Mouse (Mus musculus) kidney, embryonic 15.5 days (tissue): ENCODE measurements at regions not wholly inside any gene's neighbourhood (a gene's known extent, or its start where the extent isn't known, plus 50 kb on each side); places are given as distances from the start of the nearest gene placed in this dataset.
A peak's percentile ranks its signal among the peaks of the same experiment; 100 is the strongest.

Source experiments
- ATAC-seq: fragments of 200-750 bp; cut with Nextera tagmentation; replicated peaks from 2 replicates; pipeline ENCODE4 v1.8.0; 2017; ENCODE audit warnings: moderate TSS enrichment; ENCODE audit not compliant: low FRiP score
- H3K27ac ChIP-seq: fragments of 300-500 bp; sonication (generic); 2 replicates; pipeline ENCODE4 v1.5.1; 2015; ENCODE audit warnings: mild to moderate bottlenecking, inconsistent platforms
- H3K27me3 ChIP-seq: fragments of 300-500 bp; sonication (generic); 2 replicates; pipeline ENCODE4 v1.6.1; 2015; ENCODE audit warnings: inconsistent platforms
- H3K36me3 ChIP-seq: fragments of 300-500 bp; sonication (generic); 2 replicates; pipeline ENCODE4 v1.6.1; 2015; ENCODE audit warnings: inconsistent platforms
- H3K4me1 ChIP-seq: fragments of 300-500 bp; sonication (generic); 2 replicates; pipeline ENCODE4 v1.6.1; 2015; ENCODE audit warnings: inconsistent platforms
- H3K4me2 ChIP-seq: fragments of 300-500 bp; sonication (generic); 2 replicates; pipeline ENCODE4 v1.6.1; 2015; ENCODE audit warnings: moderate library complexity, mild to moderate bottlenecking, inconsistent platforms
- H3K4me3 ChIP-seq: fragments of 300-500 bp; sonication (generic); replicated peaks from 2 replicates; pipeline ENCODE4 v1.5.1; 2015; ENCODE audit warnings: mild to moderate bottlenecking, inconsistent platforms
- H3K9ac ChIP-seq: fragments of 300-500 bp; sonication (generic); 2 replicates; pipeline ENCODE4 v1.6.1; 2015; ENCODE audit warnings: mild to moderate bottlenecking, inconsistent platforms
- H3K9me3 ChIP-seq: fragments of 300-500 bp; sonication (generic); replicated peaks from 2 replicates; pipeline ENCODE4 v1.6.1; 2016; ENCODE audit warnings: inconsistent platforms
- WGBS: fragments of 180-500 bp; shearing (Covaris S2); methylation state at CpG from one replicate; pipeline ENCODE4 v1.1.7; 2015; ENCODE audit warnings: mixed read lengths; 5-methylcytosine and 5-hydroxymethylcytosine counted together

DNA sequence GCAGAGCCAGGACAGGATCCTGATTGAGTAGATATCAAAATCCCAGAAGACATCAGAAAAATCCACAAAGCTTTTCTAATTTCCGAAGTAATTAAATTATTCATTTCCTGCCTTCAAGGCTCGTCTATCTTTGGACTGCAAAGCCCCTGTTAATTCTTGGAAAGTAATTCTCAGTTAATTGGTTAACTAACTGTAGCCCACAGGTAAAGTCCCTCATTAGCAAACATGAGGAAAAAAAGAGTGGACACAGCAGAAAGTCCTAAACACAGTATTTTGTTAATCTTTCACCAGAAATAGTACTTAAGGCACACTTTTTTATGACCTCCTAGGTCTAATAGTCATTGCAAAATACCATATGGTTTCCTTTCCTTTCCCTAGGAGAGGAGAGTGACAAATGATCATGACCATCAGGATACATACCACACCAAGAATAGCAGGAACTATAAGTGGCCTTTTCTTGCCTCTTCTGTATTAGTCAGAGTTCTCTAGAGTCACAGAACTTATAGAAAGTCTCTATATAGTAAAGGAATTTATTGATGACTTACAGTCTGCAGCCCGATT, 248.8 kb upstream of the Prkd1 start:
- no peak overlapping the region for H3K27ac ChIP-seq
- H3K4me1 ChIP-seq, result 0 out of 2 replicates have a peak, but pooled peaks cover 5% of the 10 kb centered on the region
- no peak overlapping the region for H3K4me3 ChIP-seq
- H3K9ac ChIP-seq, result no peak overlapping the region
- ATAC-seq, result peak; percentile 63; the same call in 1 of the 2 replicates
- WGBS, result 62% methylated on average over 3 of the region's 3 CpGs
- no peaks in the 10 kb centered on the region for H3K9me3 ChIP-seq
- H3K27me3 ChIP-seq, result no peaks in the 10 kb centered on the region
- H3K4me2 ChIP-seq, result no peak overlapping the region
- H3K36me3 ChIP-seq, result no peaks in the 10 kb centered on the region

DNA sequence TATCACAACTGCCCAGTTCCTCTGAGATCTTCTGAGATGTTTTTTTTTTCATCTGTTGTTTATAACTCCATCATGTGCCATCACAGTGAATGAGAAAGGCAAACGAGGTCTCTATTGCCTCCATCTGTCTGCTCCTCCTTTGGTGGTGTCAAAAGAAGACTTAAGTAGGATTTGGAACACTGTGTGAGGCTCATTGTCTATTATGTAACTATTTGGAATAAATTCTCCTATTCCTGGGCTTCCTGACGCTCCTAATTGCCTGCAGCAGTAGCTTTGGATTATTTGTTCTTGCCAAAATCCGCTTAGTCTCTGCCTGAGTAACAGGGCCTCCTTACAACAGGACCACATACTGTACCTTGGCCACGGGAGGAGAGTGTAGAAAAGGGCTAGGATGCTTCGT, 244.7 kb upstream of the Prkd1 start:
- 64% methylated on average over 5 of the region's 5 CpGs for WGBS
- no peak overlapping the region for H3K27ac ChIP-seq
- H3K27me3 ChIP-seq, result no peaks in the 10 kb centered on the region
- H3K9ac ChIP-seq, result no peak overlapping the region
- no peaks in the 10 kb centered on the region for H3K36me3 ChIP-seq
- no peak overlapping the region for H3K4me2 ChIP-seq
- ATAC-seq, result no peak
- H3K4me3 ChIP-seq, result no peak overlapping the region
- no peaks in the 10 kb centered on the region for H3K4me1 ChIP-seq
- H3K9me3 ChIP-seq, result no peaks in the 10 kb centered on the region

- no peak overlapping the region for H3K4me3 ChIP-seq
- H3K9me3 ChIP-seq, result no peaks in the 10 kb centered on the region
- H3K27ac ChIP-seq, result no peak overlapping the region
- H3K4me2 ChIP-seq, result no peak overlapping the region
- ATAC-seq, result no peak
- no peak overlapping the region for H3K9ac ChIP-seq
- H3K4me1 ChIP-seq, result no peaks in the 10 kb centered on the region
- H3K36me3 ChIP-seq, result no peaks in the 10 kb centered on the region
- H3K27me3 ChIP-seq, result no peaks in the 10 kb centered on the region
Measured at GRCm38 (mm10) chr12:50875796-50876195, 226.9 kb upstream of the Prkd1 start.

GRCm38 (mm10) chr12:50874024-50874398, 225.1 kb upstream of the Prkd1 start:
- Histone ChIP-seq H3K4me2 (no peak overlapping the region), H3K4me1 (no peaks in the 10 kb centered on the region), H3K36me3 (no peaks in the 10 kb centered on the region), H3K9ac (no peak overlapping the region), H3K4me3 (no peak overlapping the region), H3K27ac (no peak overlapping the region), H3K27me3 (no peaks in the 10 kb centered on the region), H3K9me3 (no peaks in the 10 kb centered on the region)
- 89% methylated on average over 4 of the region's 4 CpGs for WGBS
- ATAC-seq, result no peak

- Histone ChIP-seq H3K9me3 (no peaks in the 10 kb centered on the region), H3K4me1 (no peaks in the 10 kb centered on the region), H3K4me2 (no peak overlapping the region), H3K27me3 (no peaks in the 10 kb centered on the region), H3K4me3 (no peak overlapping the region), H3K9ac (no peak overlapping the region), H3K27ac (no peak overlapping the region), H3K36me3 (no peaks in the 10 kb centered on the region)
- ATAC-seq, result no peak
- WGBS, result 86% methylated on average over 11 of the region's 11 CpGs
Measured at GRCm38 (mm10) chr12:50873390-50874023, 224.6 kb upstream of the Prkd1 start.

DNA sequence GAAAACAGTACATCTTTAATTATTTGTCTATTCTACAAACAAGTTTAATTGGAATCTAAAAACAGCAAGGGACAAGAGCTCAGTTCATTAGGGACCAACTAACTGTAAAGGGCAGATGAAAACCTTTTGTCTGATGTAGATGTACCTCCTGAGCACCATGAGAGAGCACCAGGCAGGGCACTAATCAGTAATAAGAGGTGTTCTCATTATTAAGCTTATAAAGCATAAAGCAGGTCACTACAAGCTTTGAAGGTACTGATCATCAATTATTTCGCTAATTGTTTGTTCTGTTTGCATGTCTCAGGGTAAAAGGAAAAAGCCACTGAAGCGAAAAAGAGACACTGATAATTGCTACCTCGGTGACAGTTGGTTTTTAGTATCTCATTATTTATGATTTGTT, 202.7 kb upstream of the Prkd1 start:
- no peak overlapping the region for H3K4me3 ChIP-seq
- H3K27me3 ChIP-seq, result no peaks in the 10 kb centered on the region
- 73% methylated on average over 3 of the region's 3 CpGs for WGBS
- no peak overlapping the region for H3K9ac ChIP-seq
- H3K4me1 ChIP-seq, result no peaks in the 10 kb centered on the region
- no peaks in the 10 kb centered on the region for H3K36me3 ChIP-seq
- no peak overlapping the region for H3K4me2 ChIP-seq
- no peak overlapping the region for H3K27ac ChIP-seq
- ATAC-seq, result no peak
- H3K9me3 ChIP-seq, result no peaks in the 10 kb centered on the region

DNA sequence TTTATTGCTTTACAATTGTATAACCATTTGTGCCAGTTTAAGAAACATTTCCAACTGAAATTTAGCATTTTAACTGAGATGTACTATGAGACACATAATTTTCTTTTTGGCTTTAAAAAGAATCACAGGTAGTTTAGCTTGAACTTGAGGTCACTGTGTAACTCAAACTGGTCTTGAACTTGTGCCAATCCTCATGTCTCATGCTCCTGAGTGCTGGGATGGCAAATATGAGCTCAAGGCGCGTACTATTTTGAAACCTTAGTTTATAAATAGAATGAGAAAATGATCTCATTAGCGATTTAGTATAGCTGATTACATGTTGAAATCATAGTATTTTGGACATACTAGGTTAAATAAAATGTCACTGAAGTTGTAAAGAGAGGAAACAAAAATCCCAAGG, 199.1 kb upstream of the Prkd1 start:
- no peak for ATAC-seq
- 83% methylated on average over 3 of the region's 3 CpGs for WGBS

DNA sequence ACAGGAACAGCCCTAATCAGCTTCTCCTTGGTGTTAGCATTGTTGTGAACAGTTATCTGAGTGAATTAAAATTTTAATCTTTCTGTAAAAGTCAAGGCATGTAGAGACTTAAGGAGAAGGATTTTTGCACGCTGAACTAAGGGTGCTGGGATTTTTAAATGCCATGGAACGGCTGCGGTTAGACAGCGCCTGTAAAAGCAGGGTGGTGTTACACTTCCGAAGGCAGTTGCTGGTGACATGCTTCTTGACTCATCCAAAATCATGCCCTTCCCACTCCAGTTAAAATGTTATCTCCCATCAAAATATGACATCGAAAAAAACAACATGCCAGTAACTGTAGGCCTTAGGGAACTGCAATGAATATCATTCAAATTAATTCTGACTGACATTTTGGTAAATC, 193.8 kb upstream of the Prkd1 start:
- no peak overlapping the region for H3K27ac ChIP-seq
- H3K9me3 ChIP-seq, result no peaks in the 10 kb centered on the region
- H3K9ac ChIP-seq, result no peak overlapping the region
- no peaks in the 10 kb centered on the region for H3K36me3 ChIP-seq
- 87% methylated on average over 6 of the region's 6 CpGs for WGBS
- H3K4me3 ChIP-seq, result no peak overlapping the region
- no peak overlapping the region for H3K4me2 ChIP-seq
- ATAC-seq, result no peak
- no peaks in the 10 kb centered on the region for H3K4me1 ChIP-seq
- H3K27me3 ChIP-seq, result no peaks in the 10 kb centered on the region

More for the DNA sequence above, 199.1 kb upstream of the Prkd1 start:
- H3K4me2 ChIP-seq, result no peak overlapping the region
- H3K9ac ChIP-seq, result no peak overlapping the region
- H3K4me1 ChIP-seq, result no peaks in the 10 kb centered on the region
- H3K4me3 ChIP-seq, result no peak overlapping the region
- H3K27ac ChIP-seq, result no peak overlapping the region
- H3K27me3 ChIP-seq, result no peaks in the 10 kb centered on the region
- no peaks in the 10 kb centered on the region for H3K36me3 ChIP-seq
- H3K9me3 ChIP-seq, result no peaks in the 10 kb centered on the region

- no peaks in the 10 kb centered on the region for H3K9me3 ChIP-seq
- no peak overlapping the region for H3K9ac ChIP-seq
- no peaks in the 10 kb centered on the region for H3K27me3 ChIP-seq
- WGBS, result 83% methylated on average over 2 of the region's 2 CpGs
- H3K27ac ChIP-seq, result no peak overlapping the region
- ATAC-seq, result no peak
- no peak overlapping the region for H3K4me3 ChIP-seq
- H3K36me3 ChIP-seq, result no peaks in the 10 kb centered on the region
- no peak overlapping the region for H3K4me2 ChIP-seq
- no peaks in the 10 kb centered on the region for H3K4me1 ChIP-seq
Measured at GRCm38 (mm10) chr12:50839391-50839790, 190.5 kb upstream of the Prkd1 start.

GRCm38 (mm10) chr12:50808731-50809281, 159.9 kb upstream of the Prkd1 start:
- no peaks in the 10 kb centered on the region for H3K36me3 ChIP-seq
- no peak overlapping the region for H3K4me2 ChIP-seq
- H3K27me3 ChIP-seq, result no peaks in the 10 kb centered on the region
- no peaks in the 10 kb centered on the region for H3K9me3 ChIP-seq
- no peak for ATAC-seq
- no peak overlapping the region for H3K4me3 ChIP-seq
- H3K9ac ChIP-seq, result no peak overlapping the region
- no peaks in the 10 kb centered on the region for H3K4me1 ChIP-seq
- no peak overlapping the region for H3K27ac ChIP-seq
- 77% methylated on average over 7 of the region's 7 CpGs for WGBS

- Histone ChIP-seq H3K4me1 (no peaks in the 10 kb centered on the region), H3K36me3 (no peaks in the 10 kb centered on the region), H3K4me3 (no peak overlapping the region), H3K4me2 (no peak overlapping the region), H3K27me3 (no peaks in the 10 kb centered on the region), H3K9me3 (no peaks in the 10 kb centered on the region), H3K27ac (no peak overlapping the region), H3K9ac (no peak overlapping the region)
- ATAC-seq, result no peak
- 69% methylated on average over 3 of the region's 3 CpGs for WGBS
Measured at GRCm38 (mm10) chr12:50804391-50804790, 155.5 kb upstream of the Prkd1 start.

- H3K4me2 ChIP-seq, result no peak overlapping the region
- no peak overlapping the region for H3K9ac ChIP-seq
- H3K36me3 ChIP-seq, result no peaks in the 10 kb centered on the region
- no peak for ATAC-seq
- no peak overlapping the region for H3K4me3 ChIP-seq
- WGBS, result 78% methylated on average over 8 of the region's 8 CpGs
- no peaks in the 10 kb centered on the region for H3K27me3 ChIP-seq
- no peak overlapping the region for H3K27ac ChIP-seq
- H3K4me1 ChIP-seq, result no peaks in the 10 kb centered on the region
- H3K9me3 ChIP-seq, result no peaks in the 10 kb centered on the region
Measured at GRCm38 (mm10) chr12:50765156-50765940, 116.5 kb upstream of the Prkd1 start.
